ENCODE assay signal across 10 mouse cellular contexts in genomic region chr8:7060255-7060656, GRCm38 (mm10).
DNase-seq lines count a peak whose midpoint lies in the region; ATAC-seq lines count a peak whose summit lies in the region.
"Had no signal": no experiment of that assay in that cellular context is flagged by ENCODE, and none has a peak within 500 bp of the region (broad histone marks: within the 10 kb centered on the region; RNA-seq: fewer than 3 reads in every experiment).

No protein-coding gene starts in this region.

- no peak overlapping the region for H3K4me2 ChIP-seq in embryonic facial prominence, embryonic 14.5 days (ENCODE audit: low read depth, low read length)
- no peak overlapping the region for H3K4me2 ChIP-seq in lung, embryonic 16.5 days (ENCODE audit: low read depth, low read length)
- H3K4me2 ChIP-seq in midbrain, embryonic 15.5 days = no peak overlapping the region

- no peak overlapping the region for H3K27ac ChIP-seq in embryonic facial prominence, embryonic 14.5 days (replicated peaks; ENCODE audit: low read depth, low read length)
- H3K27ac ChIP-seq in embryonic facial prominence, embryonic 10.5 days (replicated peaks) = no peak overlapping the region
- no peak overlapping the region for H3K27ac ChIP-seq in lung, embryonic 16.5 days (ENCODE audit: low read length)
- no peak overlapping the region for H3K27ac ChIP-seq in midbrain, embryonic 15.5 days

- H3K27me3 ChIP-seq in embryonic facial prominence, embryonic 14.5 days (replicated peaks; ENCODE audit: control insufficient read depth, insufficient read depth, low read length) = no peaks in the 10 kb centered on the region
- no peaks in the 10 kb centered on the region for H3K27me3 ChIP-seq in embryonic facial prominence, embryonic 10.5 days (replicated peaks; ENCODE audit: low read depth, poor library complexity, severe bottlenecking)
- no peaks in the 10 kb centered on the region for H3K27me3 ChIP-seq in lung, embryonic 16.5 days (ENCODE audit: control insufficient read depth, insufficient read depth, low read depth, low read length)
- H3K27me3 ChIP-seq in midbrain, embryonic 15.5 days (replicated peaks) = no peaks in the 10 kb centered on the region

- H3K36me3 ChIP-seq in embryonic facial prominence, embryonic 14.5 days (ENCODE audit: control insufficient read depth, insufficient read depth, low read length) = no peaks in the 10 kb centered on the region
- no peaks in the 10 kb centered on the region for H3K36me3 ChIP-seq in embryonic facial prominence, embryonic 10.5 days (replicated peaks)
- H3K36me3 ChIP-seq in lung, embryonic 16.5 days (ENCODE audit: control insufficient read depth, insufficient read depth, low read length) = no peaks in the 10 kb centered on the region
- no peaks in the 10 kb centered on the region for H3K36me3 ChIP-seq in midbrain, embryonic 15.5 days (replicated peaks)

- ATAC-seq in embryonic facial prominence, embryonic 14.5 days (ENCODE audit: low read depth) = no peak
- peak; percentile 97 for ATAC-seq in lung, embryonic 16.5 days (ENCODE audit: low read depth)
- no peak for ATAC-seq in midbrain, embryonic 15.5 days (replicated peaks)

- H3K9me3 ChIP-seq in embryonic facial prominence, embryonic 14.5 days (ENCODE audit: control insufficient read depth, low read length) = 0 out of 2 replicates have a peak, but pooled peaks cover 4% of the 10 kb centered on the region
- H3K9me3 ChIP-seq in embryonic facial prominence, embryonic 10.5 days = no peaks in the 10 kb centered on the region
- H3K9me3 ChIP-seq in lung, embryonic 16.5 days (ENCODE audit: control insufficient read depth, low read length) = no peaks in the 10 kb centered on the region
- no peaks in the 10 kb centered on the region for H3K9me3 ChIP-seq in midbrain, embryonic 15.5 days

- no peaks in the 10 kb centered on the region for H3K4me1 ChIP-seq in embryonic facial prominence, embryonic 14.5 days (ENCODE audit: control insufficient read depth, insufficient read depth, low read length)
- no peaks in the 10 kb centered on the region for H3K4me1 ChIP-seq in embryonic facial prominence, embryonic 10.5 days
- H3K4me1 ChIP-seq in lung, embryonic 16.5 days (replicated peaks; ENCODE audit: control insufficient read depth, insufficient read depth, low read length) = no peaks in the 10 kb centered on the region
- no peaks in the 10 kb centered on the region for H3K4me1 ChIP-seq in midbrain, embryonic 15.5 days

- WGBS in embryonic facial prominence, embryonic 14.5 days = 62% methylated on average over 4 of the region's 4 CpGs
- WGBS in embryonic facial prominence, embryonic 10.5 days = 85% methylated on average over 4 of the region's 4 CpGs
- WGBS in lung, embryonic 16.5 days = 37% methylated on average over 4 of the region's 4 CpGs
- 87% methylated on average over 4 of the region's 4 CpGs for WGBS in midbrain, embryonic 15.5 days

- peak; percentile 81 for DNase-seq in embryonic facial prominence, embryonic 14.5 days (ENCODE audit: low spot score)
- DNase-seq in embryonic facial prominence, embryonic 10.5 days (ENCODE audit: low spot score) = no peak
- DNase-seq in urinary bladder, postnatal 14 days (ENCODE audit: low spot score) = peak; percentile 17
- no peak for DNase-seq in urinary bladder, postnatal 10 days (ENCODE audit: low spot score)
- no peak for DNase-seq in layer of hippocampus, adult 18-20 months (ENCODE audit: low spot score in 2 of 2)
- no peak for DNase-seq in embryo, embryonic 9.5 days (ENCODE audit: extremely low spot score)
- DNase-seq: heart, postnatal 10 days; liver had no signal

- no peak overlapping the region for H3K4me3 ChIP-seq in embryonic facial prominence, embryonic 14.5 days (ENCODE audit: low read depth, low read length)
- no peak overlapping the region for H3K4me3 ChIP-seq in embryonic facial prominence, embryonic 10.5 days
- H3K4me3 ChIP-seq in lung, embryonic 16.5 days (ENCODE audit: low read length) = no peak overlapping the region
- no peak overlapping the region for H3K4me3 ChIP-seq in midbrain, embryonic 15.5 days

- H3K9ac ChIP-seq in embryonic facial prominence, embryonic 14.5 days (ENCODE audit: low read depth, low read length) = no peak overlapping the region
- H3K9ac ChIP-seq in lung, embryonic 16.5 days (ENCODE audit: low read length) = no peak overlapping the region
- no peak overlapping the region for H3K9ac ChIP-seq in midbrain, embryonic 15.5 days

Comparison
In these comparisons a context has a peak if more than half of its experiments do, and no peak if none do; other contexts are left out.
1. DNase-seq: peak in embryonic facial prominence, embryonic 14.5 days (single experiment) and urinary bladder, postnatal 14 days (single experiment); none in embryonic facial prominence, embryonic 10.5 days (single experiment), urinary bladder, postnatal 10 days (single experiment), layer of hippocampus, adult 18-20 months (0 of 2) and embryo, embryonic 9.5 days (single experiment).